Mouse (Mus musculus) E14TG2a.4 (cell line): Measurements from ENCODE around the gene Hip1.

Experiments used
- CTCF ChIP-seq: conservative IDR thresholded peaks from 2 replicates; pipeline ENCODE4 v1.5.1; 2014; ENCODE audit warnings: low read length
- POU5F1 ChIP-seq: IDR thresholded peaks from 2 replicates; pipeline ENCODE4 v1.6.1; 2014; ENCODE audit warnings: low read length, borderline replicate concordance

DNA sequence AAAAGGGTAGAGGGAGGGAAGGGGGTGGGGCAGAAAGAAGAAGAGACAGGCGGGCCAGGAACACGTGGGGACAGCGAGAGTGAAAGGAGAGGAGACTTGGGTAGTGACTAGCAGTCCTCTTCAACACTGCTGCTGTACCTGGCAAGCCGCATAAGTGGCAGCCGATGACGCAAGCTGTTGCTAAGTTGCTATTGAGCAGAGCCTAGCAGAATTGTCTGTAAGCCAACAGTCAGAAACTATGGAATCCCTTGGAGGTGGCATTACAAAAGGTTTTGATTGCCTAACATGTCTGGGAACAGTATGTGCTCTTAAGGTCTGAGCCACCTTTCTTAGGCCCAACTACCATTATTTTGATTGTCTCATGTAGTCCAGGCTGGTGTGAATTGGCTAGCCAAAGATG is 176.6 kb downstream of the Hip1 start:
- TF ChIP-seq CTCF, result no peak
- no peak for TF ChIP-seq POU5F1
